Mouse (Mus musculus) spleen, adult 2 months (tissue): ENCODE data around the gene Dnajc14. TPM values are rescaled to one million over a fixed set of nuclear protein-coding genes. Genes with fewer than 3 reads are reported as not detected.
"Not testable (repeated sequence)": the region's sequence is repeated elsewhere in the genome, so short reads cannot be mapped to it uniquely, and the experiment has no call there.

Experiments
- DNase-seq, 2 experiments: peaks; one replicate each; pipeline versions ENCODE4 v3.0.0 to v3.0.0-alpha.2; 2012 to 2021; ENCODE audit warnings: low spot score in 2 of 2, low read depth in 1 of 2
- H3K27ac ChIP-seq: fragments of 200-500 bp; 2 replicates; pipeline ENCODE4 v1.5.1; 2012; ENCODE audit warnings: low read length, inconsistent platforms; ENCODE audit not compliant: insufficient read depth
- H3K27me3 ChIP-seq: fragments of 200-500 bp; 2 replicates; pipeline ENCODE4 v1.6.1; 2012; ENCODE audit warnings: mild to moderate bottlenecking, moderate library complexity, low read length, inconsistent platforms; ENCODE audit not compliant: control insufficient read depth, insufficient read depth
- H3K36me3 ChIP-seq: fragments of 200-500 bp; 2 replicates; pipeline ENCODE4 v1.6.1; 2012; ENCODE audit warnings: mild to moderate bottlenecking, low read length, inconsistent platforms; ENCODE audit not compliant: control insufficient read depth, insufficient read depth
- H3K4me1 ChIP-seq: fragments of 200-500 bp; 2 replicates; pipeline ENCODE4 v1.6.1; 2011; ENCODE audit warnings: inconsistent platforms; ENCODE audit not compliant: control insufficient read depth, insufficient read depth, insufficient read length
- H3K4me3 ChIP-seq: fragments of 200-500 bp; 2 replicates; pipeline ENCODE4 v1.5.1; 2011; ENCODE audit warnings: mild to moderate bottlenecking, inconsistent platforms; ENCODE audit not compliant: insufficient read depth, insufficient read length; ENCODE audit errors: extremely low read depth
- CTCF ChIP-seq: fragments of 200-500 bp; IDR thresholded peaks from 2 replicates; pipeline ENCODE4 v1.5.1; 2011; ENCODE audit warnings: mild to moderate bottlenecking, inconsistent platforms; ENCODE audit not compliant: insufficient read depth, insufficient read length, insufficient replicate concordance; ENCODE audit errors: extremely low read depth
- POLR2A ChIP-seq: fragments of 200-500 bp; IDR thresholded peaks from 2 replicates; pipeline ENCODE4 v1.6.1; 2011; ENCODE audit warnings: low read depth, low read length, inconsistent platforms
- WGBS: fragments of 180-500 bp; shearing (Covaris S2); methylation state at CpG from one replicate; pipeline ENCODE4 v1.1.7; 2018; 5-methylcytosine and 5-hydroxymethylcytosine counted together
- polyA plus RNA-seq: library from polyadenylated mRNA; depleted of rRNA; stranded (reverse); fragments of >200 nt; gene quantifications from 2 replicates; pipeline ENCODE4 v1.2.3, GENCODE M21; 2012

Gene Dnajc14
- polyA plus RNA-seq, 1 experiment = 9.1 TPM

DNA sequence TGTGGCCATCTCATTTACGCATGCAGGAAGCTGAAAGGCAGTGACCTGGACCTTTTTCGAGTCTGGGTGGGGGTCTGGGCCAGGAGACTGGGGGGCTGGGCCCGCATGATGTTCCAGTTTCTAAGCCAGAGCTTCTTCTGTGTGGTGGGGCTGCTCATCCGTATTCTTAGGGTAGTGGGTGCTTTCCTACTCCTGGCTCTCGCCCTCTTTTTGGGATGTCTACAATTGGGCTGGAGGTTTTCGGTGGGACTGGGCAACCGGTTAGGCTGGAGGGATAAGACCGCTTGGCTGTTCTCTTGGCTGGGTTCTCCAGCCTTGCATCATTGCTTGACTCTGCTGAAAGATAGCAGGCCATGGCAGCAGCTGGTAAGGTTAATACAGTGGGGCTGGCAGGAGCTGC lies 3.2 kb downstream of the Dnajc14 start:
- H3K27ac ChIP-seq = no peak overlapping the region
- peaks cover 5% of the 10 kb centered on the region; the same call in 1 of the 2 replicates for H3K36me3 ChIP-seq
- DNase-seq = no peak
- peaks cover 14% of the 10 kb centered on the region for H3K4me1 ChIP-seq
- no peak overlapping the region for H3K4me3 ChIP-seq
- H3K27me3 ChIP-seq = no peaks in the 10 kb centered on the region
- 90% methylated on average over 8 of the region's 8 CpGs for WGBS
- TF ChIP-seq POLR2A (no peak), CTCF (no peak)

DNA sequence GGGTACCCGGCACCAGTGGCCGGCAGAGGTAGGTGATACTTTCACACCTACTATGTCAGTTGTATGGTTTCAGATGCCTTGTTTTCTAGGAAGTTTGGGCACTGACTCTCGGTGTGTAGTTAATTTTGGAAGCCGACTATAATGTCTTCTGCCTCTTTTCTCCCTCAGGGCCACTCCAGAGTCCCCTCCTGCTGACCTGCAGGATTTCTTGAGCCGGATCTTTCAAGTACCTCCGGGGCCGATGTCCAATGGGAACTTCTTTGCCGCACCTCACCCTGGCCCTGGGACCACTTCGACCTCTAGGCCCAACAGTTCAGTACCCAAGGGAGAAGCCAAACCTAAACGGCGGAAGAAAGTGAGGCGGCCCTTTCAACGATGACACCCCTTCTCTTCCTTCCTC lies 13.2 kb downstream of the Dnajc14 start, which contains the start of gene Sarnp:
TSS of gene Sarnp (plus strand) at position 301 of the 400 bp plus-strand sequence.
- peaks cover 27% of the 10 kb centered on the region for H3K36me3 ChIP-seq
- no peak for TF ChIP-seq POLR2A
- TF ChIP-seq CTCF = no peak
- no peak for DNase-seq
- no peaks in the 10 kb centered on the region for H3K27me3 ChIP-seq
- H3K4me3 ChIP-seq = no peak within 1 kb of the TSS
- WGBS = 88% methylated on average over 13 of the region's 13 CpGs
- peaks cover 3% of the 10 kb centered on the region; the same call in 1 of the 2 replicates for H3K4me1 ChIP-seq
- H3K27ac ChIP-seq = no peak within 1 kb of the TSS

GRCm38 (mm10) chr10:128820217-128820616 lies 16.4 kb downstream of the Dnajc14 start:
- TF ChIP-seq POLR2A = no peak
- TF ChIP-seq CTCF = no peak
- Histone ChIP-seq H3K4me3 (no peak overlapping the region), H3K36me3 (peaks cover 16% of the 10 kb centered on the region), H3K4me1 (peaks cover 7% of the 10 kb centered on the region; the same call in 1 of the 2 replicates), H3K27ac (no peak overlapping the region), H3K27me3 (no peaks in the 10 kb centered on the region)
- 88% methylated on average over 4 of the region's 4 CpGs for WGBS
- no peak for DNase-seq

GRCm38 (mm10) chr10:128821358-128822056 lies 17.6 kb downstream of the Dnajc14 start, which contains the start of gene Ormdl2:
TSS of gene Ormdl2 (minus strand) at chr10:128821645.
- peaks cover 17% of the 10 kb centered on the region for H3K36me3 ChIP-seq
- TF ChIP-seq POLR2A (peak; percentile 41), CTCF (no peak)
- peak; percentile 96 to 98 for DNase-seq
- H3K4me3 ChIP-seq = peak within 1 kb of the TSS; percentile 70
- H3K4me1 ChIP-seq = peaks cover 7% of the 10 kb centered on the region; the same call in 1 of the 2 replicates
- H3K27ac ChIP-seq = peak within 1 kb of the TSS; percentile 42
- no peaks in the 10 kb centered on the region for H3K27me3 ChIP-seq
- WGBS = under 1% methylated on average over 46 of the region's 46 CpGs

GRCm38 (mm10) chr10:128822135-128822534 lies 18.3 kb downstream of the Dnajc14 start:
- 2% methylated on average over 13 of the region's 13 CpGs for WGBS
- H3K4me3 ChIP-seq = peak overlapping the region; percentile 70; the same call in 1 of the 2 replicates
- TF ChIP-seq POLR2A = no peak
- TF ChIP-seq CTCF = no peak
- peaks cover 7% of the 10 kb centered on the region; the same call in 1 of the 2 replicates for H3K4me1 ChIP-seq
- peaks cover 10% of the 10 kb centered on the region for H3K36me3 ChIP-seq
- DNase-seq = no peak
- peak overlapping the region; percentile 42 for H3K27ac ChIP-seq
- no peaks in the 10 kb centered on the region for H3K27me3 ChIP-seq

GRCm38 (mm10) chr10:128823087-128823486 lies 19.2 kb downstream of the Dnajc14 start:
- 74% methylated on average over 4 of the region's 4 CpGs for WGBS
- not testable (repeated sequence) for DNase-seq, H3K4me1 ChIP-seq, H3K4me3 ChIP-seq, H3K27me3 ChIP-seq, H3K36me3 ChIP-seq, H3K27ac ChIP-seq

DNA sequence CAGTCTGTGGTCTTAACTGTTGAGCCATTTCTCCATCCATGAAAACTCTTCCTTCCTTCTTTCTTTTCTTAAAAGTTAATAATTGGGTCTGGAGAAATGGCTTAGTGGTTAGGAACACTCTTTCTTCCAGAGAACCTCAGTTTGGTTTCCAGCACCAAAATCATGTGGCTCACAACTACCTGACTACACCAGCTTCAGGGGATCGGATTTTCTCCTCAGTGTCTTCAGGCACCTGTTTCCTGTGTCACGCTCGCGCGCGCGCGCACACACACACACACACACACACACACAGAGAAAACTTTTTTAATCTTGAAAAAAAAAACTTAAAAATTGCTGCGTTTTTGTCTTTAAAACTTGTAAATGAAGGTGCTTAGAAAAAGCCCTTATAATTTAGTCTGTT lies 20.0 kb downstream of the Dnajc14 start:
- TF ChIP-seq POLR2A (no peak), CTCF (no peak)
- Histone ChIP-seq H3K4me1 (peaks cover 7% of the 10 kb centered on the region; the same call in 1 of the 2 replicates), H3K4me3 (no peak overlapping the region), H3K27ac (no peak overlapping the region), H3K27me3 (no peaks in the 10 kb centered on the region), H3K36me3 (peaks cover 4% of the 10 kb centered on the region)
- 76% methylated on average over 9 of the region's 9 CpGs for WGBS
- DNase-seq = no peak

GRCm38 (mm10) chr10:128837400-128837799 lies 33.5 kb downstream of the Dnajc14 start:
- no peak for DNase-seq
- H3K4me3 ChIP-seq = no peak overlapping the region
- no peak for TF ChIP-seq CTCF
- TF ChIP-seq POLR2A = no peak
- no peaks in the 10 kb centered on the region for H3K27me3 ChIP-seq
- peaks cover 28% of the 10 kb centered on the region for H3K36me3 ChIP-seq
- no peak overlapping the region for H3K27ac ChIP-seq
- no peaks in the 10 kb centered on the region for H3K4me1 ChIP-seq
